Mouse (Mus musculus) gonadal fat pad, adult 2 months (tissue): ENCODE measurements around the gene Ramp1. TPM values are rescaled to one million over a fixed set of nuclear protein-coding genes. Genes with fewer than 3 reads are reported as not detected.

ENCODE experiments used
- DNase-seq: peaks from one replicate; pipeline ENCODE4 v3.0.0-alpha.2; 2012; ENCODE audit warnings: low read depth
- polyA plus RNA-seq: library from polyadenylated mRNA; depleted of rRNA; stranded (reverse); fragments of >200 nt; gene quantifications from 2 replicates; pipeline ENCODE4 v1.2.3, GENCODE M21; 2012; rRNA removed

The Ramp1 gene
- polyA plus RNA-seq, 1 experiment, result 92.4 TPM

DNA sequence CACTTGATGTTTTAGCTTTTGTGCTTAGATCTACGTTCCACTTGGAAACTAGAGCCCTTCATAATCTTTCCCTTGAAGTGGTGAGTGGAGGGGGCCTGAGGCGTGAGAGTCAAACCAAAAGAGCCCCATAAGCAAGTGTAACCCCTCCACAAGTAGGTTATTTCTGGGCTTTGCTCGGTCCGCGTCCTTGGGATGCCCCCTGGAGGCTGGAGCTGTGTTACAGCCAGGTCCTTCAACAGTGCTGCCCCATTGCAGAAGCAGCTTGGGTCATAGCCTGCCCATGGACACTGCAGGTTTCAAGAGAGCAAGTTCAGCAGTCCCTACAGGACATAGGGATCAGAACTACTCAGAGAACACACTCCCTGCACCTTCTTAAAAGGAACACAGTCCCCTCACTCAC, 59.5 kb downstream of the Ramp1 start:
- no peak for DNase-seq

- no peak for DNase-seq
Measured at GRCm38 (mm10) chr1:91239800-91240199, 60.2 kb downstream of the Ramp1 start.

- no peak for DNase-seq
Measured at GRCm38 (mm10) chr1:91240685-91241084, 61.1 kb downstream of the Ramp1 start.

- no peak for DNase-seq
Measured at GRCm38 (mm10) chr1:91241249-91241648, 61.6 kb downstream of the Ramp1 start.

DNA sequence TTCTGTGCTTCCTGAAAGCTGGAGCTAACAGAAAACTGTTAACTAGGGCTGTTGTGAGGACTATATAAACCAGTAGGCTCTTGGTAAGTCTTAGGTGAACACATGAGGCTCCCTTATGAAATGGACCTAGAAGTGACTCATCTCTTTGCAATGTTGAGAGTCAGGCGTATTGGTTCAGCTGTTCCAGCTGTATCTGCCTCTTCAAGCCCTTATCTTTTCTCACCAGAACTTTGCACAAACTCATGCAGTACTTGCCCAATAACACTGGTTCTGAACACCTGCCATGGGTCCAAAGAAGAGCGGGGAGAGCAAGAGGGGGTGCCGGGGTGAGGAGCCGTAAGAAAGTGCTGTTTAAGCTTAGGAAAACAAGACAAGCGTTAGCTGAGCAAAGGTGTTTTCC, 68.6 kb downstream of the Ramp1 start:
- no peak for DNase-seq

GRCm38 (mm10) chr1:91248970-91249369, 69.3 kb downstream of the Ramp1 start:
- DNase-seq, result no peak

GRCm38 (mm10) chr1:91249564-91250414, 70.2 kb downstream of the Ramp1 start, which contains the start of gene Ube2f:
Gene Ube2f, plus strand, starts transcription at chr1:91250304.
- DNase-seq, result peak; percentile 87

- no peak for DNase-seq
Measured at GRCm38 (mm10) chr1:91250415-91251147, 71.0 kb downstream of the Ramp1 start.

GRCm38 (mm10) chr1:91251148-91251650, 71.6 kb downstream of the Ramp1 start:
- no peak for DNase-seq

DNA sequence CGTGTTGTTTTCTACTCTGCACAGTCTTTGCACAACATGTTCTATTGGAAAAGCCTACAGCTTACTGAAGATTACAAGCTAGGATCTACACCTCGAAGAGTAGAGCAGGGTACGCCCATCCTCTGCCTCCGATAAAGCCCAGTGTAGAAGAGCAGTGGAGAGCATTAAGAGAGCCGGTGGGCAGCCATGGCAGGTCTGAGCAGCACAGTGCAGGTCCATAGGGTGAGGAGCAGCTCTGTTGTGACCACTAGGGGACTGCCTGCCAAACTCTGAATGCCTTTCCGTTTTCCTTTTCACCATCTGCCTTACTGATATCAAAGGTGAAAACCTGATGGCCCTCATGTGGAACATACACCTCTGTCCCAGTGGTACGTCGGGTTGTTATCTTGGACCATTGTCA, 72.3 kb downstream of the Ramp1 start:
- DNase-seq, result no peak

DNA sequence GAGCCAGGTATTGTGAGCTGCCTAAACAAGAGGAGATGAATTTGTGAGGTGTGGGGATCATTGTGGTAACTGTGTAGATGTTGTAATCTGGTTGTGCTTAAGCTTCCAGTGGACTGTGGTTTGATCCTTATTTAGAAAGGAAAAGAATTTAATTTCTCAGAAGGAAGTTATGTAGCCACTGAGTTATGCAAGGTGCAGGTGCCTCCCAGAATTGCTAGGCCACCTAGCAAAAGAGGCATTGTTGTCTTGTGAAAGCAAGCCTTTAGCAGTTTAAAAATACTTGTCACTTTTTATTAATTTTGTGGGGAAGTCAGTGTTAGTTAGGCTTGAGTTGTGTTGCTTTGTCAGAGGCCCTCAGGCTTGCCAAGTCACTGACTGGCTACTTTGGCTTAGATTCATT, 78.3 kb downstream of the Ramp1 start:
- no peak for DNase-seq

- no peak for DNase-seq
Measured at GRCm38 (mm10) chr1:91259794-91260193, 80.2 kb downstream of the Ramp1 start.

DNA sequence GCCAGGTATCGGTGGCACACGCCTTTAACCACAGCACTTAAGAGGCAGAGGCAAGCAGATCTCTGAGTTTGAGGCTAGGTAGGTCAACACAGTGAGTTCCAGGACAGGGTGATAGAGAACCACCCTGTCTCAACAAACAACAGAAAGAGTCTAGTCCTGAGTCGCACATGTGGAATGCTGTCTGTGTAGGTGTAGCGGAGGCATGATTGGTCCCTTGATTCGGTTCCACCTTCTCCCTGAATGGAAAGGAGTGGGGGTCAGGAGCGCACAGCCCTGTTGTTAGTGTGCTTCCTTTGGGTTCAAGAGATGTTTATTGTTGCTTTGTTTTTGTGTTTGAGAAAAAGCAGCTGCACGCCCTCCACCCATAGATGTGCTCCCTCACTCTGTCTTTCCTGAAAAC, 82.9 kb downstream of the Ramp1 start:
- no peak for DNase-seq

DNA sequence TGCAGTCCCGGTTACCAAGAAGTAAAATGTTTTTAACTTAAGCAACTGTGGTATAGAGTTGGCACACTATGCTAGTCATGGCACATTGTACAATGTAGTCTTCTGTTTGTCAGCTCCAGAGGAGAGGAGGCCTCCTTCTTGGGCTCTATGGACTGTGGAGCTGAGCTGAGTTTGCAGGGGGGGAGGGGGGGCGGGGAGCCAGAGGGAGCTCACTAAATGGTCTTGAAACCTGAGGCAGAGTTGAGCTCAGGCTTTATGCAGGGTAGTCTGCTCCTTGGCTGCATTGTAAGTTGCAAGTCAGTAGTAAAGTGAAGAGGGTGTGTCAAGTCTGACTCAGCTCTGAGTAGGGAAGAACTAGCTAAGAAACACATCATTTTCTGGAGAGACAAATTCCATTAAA, 92.6 kb downstream of the Ramp1 start:
- DNase-seq, result no peak

Other genes with a start within 250 kb of the Ramp1 start
- gene Prlh, start 226.7 kb upstream of the Ramp1 start, polyA plus RNA-seq, result not detected in 2 replicates
- gene Rab17, start 210.2 kb upstream of the Ramp1 start, polyA plus RNA-seq, result 6.7 and 15.1 TPM in 2 replicates
- 9.6 and 9.9 TPM in 2 replicates for gene Lrrfip1, start 181.1 kb upstream of the Ramp1 start, polyA plus RNA-seq
- gene Rbm44, start 34.7 kb upstream of the Ramp1 start, polyA plus RNA-seq, result 0.05 and 0.15 TPM in 2 replicates
- 35.1 and 37.7 TPM in 2 replicates for gene Ube2f, start 70.5 kb downstream of the Ramp1 start, polyA plus RNA-seq
- gene Scly, start 118.5 kb downstream of the Ramp1 start, polyA plus RNA-seq, result 14.9 and 15.7 TPM in 2 replicates
- gene Espnl, start 142.3 kb downstream of the Ramp1 start, polyA plus RNA-seq, result 0.07 and 0.13 TPM in 2 replicates
- 0.47 and 0.55 TPM in 2 replicates for gene Klhl30, start 171.2 kb downstream of the Ramp1 start, polyA plus RNA-seq
- gene Erfe, start 186.6 kb downstream of the Ramp1 start, polyA plus RNA-seq, result 0.05 and 0.14 TPM in 2 replicates
- gene Ilkap, start 219.0 kb downstream of the Ramp1 start, polyA plus RNA-seq, result 45.7 and 47.1 TPM in 2 replicates
- gene Hes6, start 234.2 kb downstream of the Ramp1 start, polyA plus RNA-seq, result 27.8 and 37.0 TPM in 2 replicates